Mouse (Mus musculus) spleen, postnatal 10 days (tissue): ENCODE measurements around the gene Tlcd2.
"Not testable (repeated sequence)": the region's sequence is repeated elsewhere in the genome, so short reads cannot be mapped to it uniquely, and the experiment has no call there.

Source experiments
- DNase-seq, 2 experiments: peaks; one replicate each; pipeline ENCODE4 v3.0.0; 2021 to 2022; ENCODE audit warnings: low spot score in 2 of 2

Gene Tlcd2

GRCm38 (mm10) chr11:75449695-75450094, 11.8 kb upstream of the Tlcd2 start:
- peak; percentile 80 to 85 for DNase-seq

GRCm38 (mm10) chr11:75450304-75450908, 11.1 kb upstream of the Tlcd2 start:
- DNase-seq, result peak; percentile 49 to 54

GRCm38 (mm10) chr11:75450936-75451335, 10.6 kb upstream of the Tlcd2 start:
- peak; percentile 48 to 62 for DNase-seq

- no peak for DNase-seq
Measured at GRCm38 (mm10) chr11:75452081-75452480, 9.4 kb upstream of the Tlcd2 start.

- no peak for DNase-seq
Measured at GRCm38 (mm10) chr11:75452812-75453557, 8.5 kb upstream of the Tlcd2 start.

GRCm38 (mm10) chr11:75453991-75454930, 7.3 kb upstream of the Tlcd2 start, which contains the start of gene Wdr81:
Gene Wdr81 (minus strand): TSS chr11:75454717.
- peak; percentile 82 to 90 for DNase-seq

GRCm38 (mm10) chr11:75455041-75455736, 6.3 kb upstream of the Tlcd2 start:
- DNase-seq, result peak in 1 of 2 experiments; percentile 46

GRCm38 (mm10) chr11:75455971-75456370, 5.5 kb upstream of the Tlcd2 start:
- not testable (repeated sequence) for DNase-seq

GRCm38 (mm10) chr11:75456440-75456871, 5.1 kb upstream of the Tlcd2 start:
- peak in 1 of 2 experiments; percentile 16 for DNase-seq

GRCm38 (mm10) chr11:75458169-75458568, 3.3 kb upstream of the Tlcd2 start:
- DNase-seq, result peak in 1 of 2 experiments; percentile 65

GRCm38 (mm10) chr11:75458628-75459041, 2.9 kb upstream of the Tlcd2 start:
- peak in 1 of 2 experiments; percentile 23 for DNase-seq

- DNase-seq, result peak in 1 of 2 experiments; percentile 18
Measured at GRCm38 (mm10) chr11:75459141-75459711, 2.3 kb upstream of the Tlcd2 start.

- DNase-seq, result no peak
Measured at GRCm38 (mm10) chr11:75459751-75460102, 1.8 kb upstream of the Tlcd2 start.

GRCm38 (mm10) chr11:75460103-75460843, 1.2 kb upstream of the Tlcd2 start:
- DNase-seq, result peak; percentile 77 to 91

- no peak for DNase-seq
Measured at GRCm38 (mm10) chr11:75461743-75462252, 283 bp downstream of the Tlcd2 start.

- DNase-seq, result peak; percentile 63 to 75
Measured at GRCm38 (mm10) chr11:75462253-75462783, 803 bp downstream of the Tlcd2 start.

- peak; percentile 63 to 86 for DNase-seq
Measured at GRCm38 (mm10) chr11:75462865-75463336, 1.4 kb downstream of the Tlcd2 start.

- DNase-seq, result no peak
Measured at GRCm38 (mm10) chr11:75463624-75464023, 2.1 kb downstream of the Tlcd2 start.

GRCm38 (mm10) chr11:75464417-75464816, 2.9 kb downstream of the Tlcd2 start:
- no peak for DNase-seq

- DNase-seq, result no peak
Measured at GRCm38 (mm10) chr11:75465051-75465450, 3.5 kb downstream of the Tlcd2 start.
